Mouse (Mus musculus) inflammation-experienced regulatory T-cells, adult 6 months (primary cell): ENCODE data around the gene Rev1. TPM values are rescaled to one million over a fixed set of nuclear protein-coding genes. Genes with fewer than 3 reads are reported as not detected.
"Not testable (repeated sequence)": the region's sequence is repeated elsewhere in the genome, so short reads cannot be mapped to it uniquely, and the experiment has no call there.

Experiments used
- ATAC-seq: one replicate; pipeline ENCODE4 v1.8.0; 2017
- polyA plus RNA-seq, 3 experiments: library from polyadenylated mRNA; unstranded; fragments of 100-300 nt; shearing (Covaris generic); gene quantifications; one replicate each; pipeline ENCODE4 v1.2.1; 2017

Rev1 gene
- polyA plus RNA-seq, 3 experiments from 2014 or later, result 7.1 to 13.5 (median 13.0) TPM

DNA sequence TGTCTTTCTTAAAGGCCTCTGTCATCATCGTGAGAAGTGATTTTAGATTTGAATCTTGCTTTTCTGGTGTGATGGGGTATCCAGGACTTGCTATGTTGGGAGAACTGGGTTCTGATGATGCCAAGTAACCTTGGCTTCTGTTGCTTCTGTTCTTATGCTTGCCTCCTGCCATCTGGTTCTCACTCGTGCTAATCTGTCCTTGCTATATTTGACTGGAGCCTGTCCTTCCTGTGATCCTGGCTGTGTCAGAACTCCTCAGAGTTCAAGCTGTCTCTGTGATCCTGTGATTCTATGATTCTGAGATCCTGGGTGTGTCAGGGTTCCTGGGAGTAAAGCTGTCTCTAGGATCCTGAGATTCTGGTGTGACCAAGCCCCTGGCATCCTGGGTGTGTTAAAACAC is 67.4 kb downstream of the Rev1 start:
- ATAC-seq, result not testable (repeated sequence)

DNA sequence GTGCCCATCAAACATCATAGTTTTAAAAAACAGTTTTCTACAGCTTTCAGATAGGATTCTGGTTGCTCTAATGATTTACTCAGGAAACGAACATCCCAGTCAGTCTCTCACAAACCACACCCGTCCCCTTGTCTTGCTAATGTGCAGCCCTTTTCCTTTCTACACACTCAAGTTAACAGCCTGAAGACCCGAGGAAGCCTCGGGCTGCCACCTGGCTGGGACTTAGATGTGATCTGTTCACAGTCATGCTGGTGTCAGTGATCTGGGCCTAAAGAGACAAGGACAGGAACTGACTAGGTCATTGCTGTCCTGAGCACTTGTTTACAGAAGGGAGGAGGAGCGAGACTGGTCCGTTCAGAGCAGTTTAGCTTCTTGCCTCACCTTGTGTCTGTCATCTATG is 71.2 kb downstream of the Rev1 start:
- ATAC-seq, result no peak

DNA sequence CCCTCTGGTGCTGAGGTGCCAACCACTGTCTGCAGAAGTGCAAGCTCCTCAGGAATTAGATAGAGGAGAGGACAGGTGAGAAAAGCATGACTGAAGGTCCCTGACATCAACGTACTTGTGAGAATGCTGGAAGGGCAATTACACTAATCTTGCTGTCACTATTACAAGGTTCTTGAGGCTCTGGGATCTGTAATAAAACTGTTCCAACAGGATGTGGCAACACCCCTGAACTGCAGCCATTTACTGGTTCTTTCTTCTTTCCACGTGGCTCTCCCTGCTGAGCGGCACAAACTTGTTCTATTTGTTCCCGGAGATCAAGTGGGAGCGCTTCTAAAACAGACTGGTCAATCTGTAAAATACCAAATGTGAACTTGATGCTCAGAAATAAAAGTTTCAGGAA is 74.4 kb downstream of the Rev1 start:
- ATAC-seq, result no peak

DNA sequence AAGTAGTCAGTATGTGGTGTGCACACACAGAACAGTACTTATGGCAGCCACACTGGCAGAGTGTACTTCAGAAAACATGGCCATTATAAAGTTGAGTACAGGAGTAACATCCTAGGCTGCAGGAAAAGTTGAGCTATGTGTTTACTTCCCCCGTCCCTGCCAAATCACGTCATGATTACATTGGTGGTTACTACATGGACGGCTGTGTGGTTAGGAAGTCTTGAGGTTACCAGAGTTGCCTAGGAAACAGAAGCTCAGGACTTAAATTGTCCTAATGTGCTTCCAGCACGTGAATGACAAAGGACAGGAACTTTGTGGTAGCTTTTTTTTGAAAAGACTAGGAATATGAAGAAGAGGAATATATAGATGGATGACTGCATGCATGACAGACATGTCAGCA is 80.0 kb downstream of the Rev1 start:
- no peak for ATAC-seq

DNA sequence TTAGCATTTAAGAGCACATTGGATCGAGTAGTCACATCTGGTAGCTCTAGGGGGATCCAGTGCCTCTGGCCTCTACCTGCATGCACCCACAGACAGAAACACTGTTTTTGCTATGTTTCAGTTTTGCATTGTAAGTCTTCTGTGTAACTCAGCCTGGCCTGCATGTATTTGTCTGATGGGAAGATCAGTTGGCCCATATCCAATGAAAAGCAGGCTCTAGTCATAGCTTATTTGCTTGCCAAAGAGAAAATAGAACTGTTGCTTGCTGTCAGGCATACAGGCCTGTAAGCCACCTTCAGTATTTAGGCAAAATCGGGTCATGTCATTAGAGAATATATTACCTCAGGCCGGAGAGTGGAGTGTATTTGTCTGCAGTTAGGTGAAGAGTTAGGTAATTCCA is 81.5 kb downstream of the Rev1 start:
- no peak for ATAC-seq

DNA sequence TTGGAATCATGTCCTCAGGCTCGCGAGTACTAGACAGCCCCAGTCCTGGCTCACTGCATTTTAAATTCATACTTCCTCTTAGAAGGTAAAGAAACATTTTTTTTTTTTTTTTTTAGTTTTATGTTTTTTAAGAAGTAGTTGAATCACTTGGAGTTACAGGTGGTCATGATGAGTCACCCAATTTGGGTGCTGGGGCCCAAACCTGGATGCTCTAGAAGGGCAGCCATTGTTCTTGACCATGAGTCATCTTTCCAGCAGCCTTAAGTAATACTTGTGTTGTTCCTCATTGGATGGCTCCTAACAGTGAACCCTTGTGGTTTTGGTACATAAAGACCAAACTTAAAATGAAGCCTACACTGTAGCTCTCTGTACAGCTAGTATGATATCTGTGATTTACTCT is 90.7 kb downstream of the Rev1 start:
- no peak for ATAC-seq

DNA sequence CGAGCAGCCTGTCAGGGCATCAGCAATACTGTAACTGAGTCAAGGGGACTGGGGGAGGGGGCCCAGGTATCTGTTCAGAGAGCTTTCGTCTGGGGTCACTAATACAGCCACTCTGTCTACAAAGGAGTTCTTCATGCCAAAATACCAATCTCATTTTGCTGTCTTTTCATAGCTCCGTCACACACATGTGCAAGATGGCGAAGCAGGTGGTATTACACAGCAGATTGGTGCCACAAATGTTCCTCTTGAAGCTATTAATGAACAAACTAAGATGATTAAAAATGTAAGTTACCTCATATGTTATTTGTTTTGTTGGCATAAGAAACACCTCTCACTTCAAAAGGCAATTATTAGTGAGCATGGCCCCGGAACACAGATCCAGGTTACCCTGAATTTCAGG is 92.2 kb downstream of the Rev1 start:
- no peak for ATAC-seq

DNA sequence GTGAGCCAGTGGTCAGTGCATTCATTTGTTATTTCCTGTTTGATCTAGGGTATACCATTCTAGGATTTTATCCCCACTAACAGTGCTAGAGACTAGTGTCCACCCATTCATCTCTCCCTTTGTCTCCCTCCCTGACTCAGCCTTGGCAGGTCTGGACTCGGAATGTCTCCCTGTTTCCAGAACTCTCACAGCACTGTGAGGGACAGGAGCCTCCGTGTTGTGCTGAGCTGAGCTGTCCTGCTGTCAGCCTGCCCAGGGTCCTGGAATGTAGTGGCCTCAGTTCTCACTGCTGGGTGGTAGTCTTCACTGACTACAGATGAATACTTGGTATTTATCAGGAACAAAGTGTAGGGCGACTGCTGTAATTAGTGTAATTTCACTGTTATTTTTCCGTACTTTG is 94.1 kb downstream of the Rev1 start:
- ATAC-seq, result no peak

DNA sequence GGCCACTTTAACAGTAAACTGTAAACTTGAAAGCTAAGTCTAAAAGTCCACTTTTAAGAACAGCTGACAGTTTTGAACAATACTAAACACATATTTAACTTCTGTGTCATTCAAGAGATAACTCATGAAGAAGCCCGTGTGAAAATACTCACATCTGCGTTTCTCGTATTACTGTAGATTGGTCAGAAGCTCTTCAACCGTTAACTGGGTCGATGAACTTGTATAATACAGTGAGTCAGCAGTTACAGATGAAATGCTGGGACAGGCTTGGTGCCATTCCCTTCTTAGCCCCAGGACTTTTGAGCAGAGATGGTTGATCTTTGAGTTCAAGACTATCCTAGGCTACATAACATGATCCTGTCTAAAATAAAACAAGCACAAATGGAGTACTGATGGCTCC is 98.2 kb downstream of the Rev1 start:
- ATAC-seq, result no peak

DNA sequence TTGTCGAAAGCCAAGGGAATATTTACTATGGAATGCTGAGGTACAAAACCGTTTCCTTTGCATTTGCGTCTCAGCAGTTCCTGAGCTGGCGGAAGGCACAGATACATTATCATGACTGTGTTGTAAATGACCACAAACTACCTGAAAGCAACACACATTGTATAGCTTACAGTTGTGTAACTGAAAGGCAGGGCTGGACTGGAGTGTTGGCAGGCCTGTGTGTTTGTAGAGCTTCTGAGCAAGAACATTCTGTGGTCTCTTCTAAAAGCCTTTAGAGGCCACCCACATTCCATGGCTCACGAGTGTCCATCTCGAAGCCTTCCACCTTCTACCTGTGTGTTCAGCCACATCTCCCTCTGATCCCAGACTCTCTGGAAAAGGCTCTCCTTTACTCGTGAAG is 102.3 kb downstream of the Rev1 start:
- no peak for ATAC-seq

DNA sequence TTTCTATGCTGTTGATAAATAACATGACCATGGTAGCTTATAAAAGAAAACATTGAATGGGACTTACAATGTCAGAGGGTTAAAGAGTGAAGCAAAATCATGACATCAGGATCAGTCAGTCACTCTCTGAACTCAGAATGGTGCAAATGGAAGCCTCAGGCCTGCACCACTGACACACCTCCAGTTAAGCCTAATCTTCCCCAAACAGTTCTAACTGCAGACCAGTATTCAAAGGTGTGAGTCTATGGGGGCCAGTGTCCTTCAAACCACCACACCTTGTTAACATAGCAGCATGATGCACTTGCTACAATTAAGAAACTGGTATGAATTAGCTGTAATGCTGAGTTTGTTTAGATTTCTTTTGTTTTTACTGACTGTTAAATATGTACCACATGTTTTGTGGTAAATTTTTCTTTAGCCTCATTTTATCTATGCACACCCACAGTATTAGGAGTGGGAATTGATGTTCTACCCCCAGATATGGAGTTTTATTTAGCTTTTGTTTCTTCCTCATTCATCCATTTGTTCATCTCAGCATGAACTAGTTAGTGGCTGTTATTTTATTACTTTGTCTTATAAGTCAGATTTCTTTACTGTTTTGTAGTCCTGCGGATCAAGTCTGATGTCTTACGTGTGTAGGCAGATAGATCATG is 114.9 kb downstream of the Rev1 start:
- no peak for ATAC-seq

DNA sequence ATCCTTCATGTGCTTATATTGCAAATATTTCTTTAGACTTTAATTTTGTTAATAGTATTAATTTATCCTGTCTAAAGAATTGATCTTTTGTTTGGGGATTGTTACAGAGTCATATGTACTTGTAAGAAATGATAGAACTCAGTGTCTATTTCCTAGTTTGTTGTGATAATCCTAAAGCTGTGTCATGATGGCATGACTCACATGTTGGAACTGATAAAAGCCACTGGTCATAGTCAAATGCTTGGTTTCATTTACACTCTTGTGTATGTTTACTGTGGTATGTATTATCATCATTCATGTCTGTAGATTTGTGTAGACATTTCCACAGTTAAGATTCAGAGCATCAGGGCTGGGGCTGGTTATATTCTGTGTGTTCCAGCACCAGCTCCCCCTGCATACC is 117.1 kb downstream of the Rev1 start:
- ATAC-seq, result no peak

DNA sequence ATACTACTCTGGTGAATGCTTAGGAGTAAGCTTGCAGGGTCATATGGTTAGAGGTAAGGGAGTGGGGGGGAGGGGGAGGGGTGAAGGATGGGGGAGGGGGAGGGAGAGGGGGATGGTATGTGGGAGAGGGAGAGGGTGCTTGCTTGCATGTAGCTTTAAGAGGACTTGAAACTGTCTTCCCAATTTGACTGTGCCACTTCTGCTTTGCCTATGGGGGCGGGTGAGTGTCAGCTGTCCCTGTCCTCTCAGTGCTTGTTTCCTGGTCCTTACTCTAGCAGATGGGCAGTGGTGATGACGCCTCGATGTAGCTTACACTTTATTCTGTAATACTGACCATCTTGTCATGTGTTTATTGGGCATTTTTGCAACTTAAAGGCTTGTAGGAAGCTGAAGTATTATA is 117.5 kb downstream of the Rev1 start:
- no peak for ATAC-seq

DNA sequence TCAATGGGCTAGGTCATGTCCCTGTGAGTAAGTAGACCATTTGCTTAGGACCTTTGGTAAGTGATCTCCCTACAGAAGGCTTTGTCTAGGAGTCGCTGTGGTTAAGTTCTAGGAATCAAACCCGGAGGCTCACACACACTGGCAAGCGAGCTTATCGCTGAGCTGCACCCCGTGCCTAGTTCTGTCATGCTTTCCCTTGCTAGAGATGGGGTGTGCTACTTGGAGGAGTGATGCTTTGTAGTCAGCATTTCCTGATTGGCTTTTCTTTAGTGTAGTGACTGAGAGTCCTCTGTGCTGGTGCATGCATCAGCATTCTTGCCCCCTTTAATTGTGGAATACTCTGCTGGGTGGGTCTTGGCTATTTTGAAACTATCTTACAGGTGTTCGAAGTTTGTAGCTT is 118.0 kb downstream of the Rev1 start:
- ATAC-seq, result no peak

DNA sequence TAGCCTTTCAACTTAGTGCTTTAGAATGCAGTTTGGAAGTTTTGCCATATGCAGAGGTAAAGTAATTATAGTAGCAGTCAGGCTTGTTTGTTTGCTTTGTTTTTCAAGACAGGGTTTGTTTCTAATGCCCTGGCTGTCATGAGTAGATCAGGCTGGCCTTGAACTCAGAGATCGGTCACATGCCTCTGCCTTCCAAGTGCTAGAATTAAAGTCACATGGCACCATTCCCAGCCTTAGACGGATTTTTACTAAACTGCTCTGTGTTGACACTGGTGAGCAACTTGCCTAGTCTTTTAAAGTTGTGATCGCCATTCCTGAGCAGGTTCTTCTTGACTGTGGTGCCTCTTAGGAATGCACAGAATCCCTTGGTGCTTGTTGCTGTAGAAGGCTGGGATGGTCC is 122.9 kb downstream of the Rev1 start:
- ATAC-seq, result no peak

DNA sequence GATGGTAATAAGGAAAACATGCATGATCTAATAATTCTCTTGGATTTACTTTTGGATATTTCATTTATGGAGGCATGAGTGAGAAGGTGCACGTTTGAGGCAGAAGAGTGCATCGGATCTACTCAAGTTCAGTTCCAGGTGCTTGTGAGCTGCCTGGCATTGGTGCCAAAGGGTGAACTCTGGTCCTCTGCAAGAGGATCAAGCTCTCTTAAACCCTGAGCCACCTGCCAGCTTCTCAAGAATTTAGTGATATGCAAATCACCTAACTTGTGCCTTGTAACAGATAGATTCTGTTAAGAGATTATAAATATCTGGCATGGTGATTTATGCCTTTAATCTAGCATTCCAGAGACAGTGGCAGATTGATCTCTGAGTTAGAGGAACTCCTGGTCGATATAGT is 126.6 kb downstream of the Rev1 start:
- no peak for ATAC-seq

Other genes starting within 250 kb of the Rev1 start
- 100 to 1,000 TPM in 2 of 3 experiments, 10 to 100 TPM in 1; 95.5 to 109 (median 105) TPM for gene Mitd1, start 239.4 kb downstream of the Rev1 start, polyA plus RNA-seq
- 100 to 1,000 TPM; 191 to 281 (median 223) TPM for gene Mrpl30, start 239.3 kb downstream of the Rev1 start, polyA plus RNA-seq
- gene Lyg2, start 213.3 kb downstream of the Rev1 start, polyA plus RNA-seq, result not detected
- not detected for gene Lyg1, start 172.0 kb downstream of the Rev1 start, polyA plus RNA-seq
- gene Txndc9, start 131.9 kb downstream of the Rev1 start, polyA plus RNA-seq, result 100 to 1,000 TPM; 148 to 170 (median 151) TPM
- gene Eif5b, start 131.8 kb downstream of the Rev1 start, polyA plus RNA-seq, result 10 to 100 TPM; 29.5 to 34.6 (median 31.9) TPM